Mouse (Mus musculus): ENCODE measurements around the gene Tbc1d30.

- TF ChIP-seq POLR2A (IDR thresholded peaks at IDR 0.05; ENCODE audit: borderline replicate concordance, low read depth, low read length) = no peak
- no peak for TF ChIP-seq CTCF (IDR thresholded peaks at IDR 0.05; ENCODE audit: low read depth, low read length)
These were observed 96.7 kb downstream of the Tbc1d30 start for GRCm38 (mm10) chr10:121254343-121254742.
